Mouse (Mus musculus): ENCODE measurements around the gene Ggn. TPM values are rescaled to one million over a fixed set of nuclear protein-coding genes. Genes with fewer than 3 reads are reported as not detected.

Gene Ggn
- polyA plus RNA-seq, 1 experiment = 0.84 TPM

DNA sequence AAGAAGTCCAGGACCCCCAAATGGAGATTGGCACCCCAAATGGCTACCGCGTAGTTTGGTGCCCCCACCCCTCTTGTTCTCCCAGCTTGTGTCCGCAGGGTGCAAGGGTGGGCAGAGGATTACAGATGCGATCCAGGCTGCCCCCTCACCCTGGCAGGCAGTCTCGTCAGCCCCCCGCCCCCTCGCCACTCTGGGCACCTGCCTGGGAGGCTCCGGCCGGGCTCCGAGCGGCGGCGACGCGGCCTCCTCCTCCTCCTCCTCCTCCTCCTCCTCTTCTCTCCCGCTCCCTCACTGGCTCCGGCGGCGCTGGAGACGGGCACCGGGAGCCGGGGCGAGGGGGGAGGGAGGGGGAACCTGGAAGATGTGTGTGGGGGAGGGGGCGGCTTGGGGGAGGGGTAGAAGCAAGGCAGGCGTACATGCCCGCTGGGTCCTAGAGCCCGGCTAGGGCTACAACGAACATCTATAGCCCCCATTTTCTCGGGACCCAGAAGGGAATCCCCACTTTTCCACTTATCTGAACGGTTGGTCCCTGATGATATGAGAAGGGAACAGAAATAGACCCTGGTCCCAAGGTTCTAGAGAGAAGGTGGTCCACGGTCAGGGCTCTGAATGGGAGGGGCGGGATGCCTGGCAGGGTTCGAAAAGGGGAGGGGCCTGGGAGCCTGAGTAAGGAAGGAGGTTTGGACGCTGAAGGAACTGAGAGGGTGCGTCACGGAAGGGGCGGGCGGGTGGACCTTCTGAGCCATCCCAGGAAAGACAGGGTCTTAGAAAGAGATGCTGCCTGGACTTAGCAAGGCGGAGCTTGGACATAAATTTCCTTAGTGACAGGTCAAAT lies 562 bp upstream of the Ggn start:
- Histone ChIP-seq H3K36me3 (ENCODE audit: control insufficient read depth, insufficient read depth, low read length) (peaks cover 12% of the 10 kb centered on the region), H3K4me3 (ENCODE audit: extremely low read depth, insufficient read depth, insufficient read length) (peak overlapping the region; percentile 46; the same call in 1 of the 2 replicates), H3K27ac (ENCODE audit: insufficient read depth, low read length) (no peak overlapping the region), H3K4me1 (ENCODE audit: control insufficient read depth, insufficient read depth, insufficient read length) (peaks cover 20% of the 10 kb centered on the region), H3K27me3 (ENCODE audit: control insufficient read depth, insufficient read depth, low read length) (peaks cover 23% of the 10 kb centered on the region)
- no peak for DNase-seq (ENCODE audit: low read depth in 1 of 2, low spot score in 2 of 2)
- under 1% methylated on average over 32 of the region's 39 CpGs for WGBS
- TF ChIP-seq CTCF (IDR thresholded peaks at IDR 0.05; ENCODE audit: extremely low read depth, insufficient read depth, insufficient read length, insufficient replicate concordance) (no peak), POLR2A (IDR thresholded peaks at IDR 0.05; ENCODE audit: low read depth, low read length) (no peak)

DNA sequence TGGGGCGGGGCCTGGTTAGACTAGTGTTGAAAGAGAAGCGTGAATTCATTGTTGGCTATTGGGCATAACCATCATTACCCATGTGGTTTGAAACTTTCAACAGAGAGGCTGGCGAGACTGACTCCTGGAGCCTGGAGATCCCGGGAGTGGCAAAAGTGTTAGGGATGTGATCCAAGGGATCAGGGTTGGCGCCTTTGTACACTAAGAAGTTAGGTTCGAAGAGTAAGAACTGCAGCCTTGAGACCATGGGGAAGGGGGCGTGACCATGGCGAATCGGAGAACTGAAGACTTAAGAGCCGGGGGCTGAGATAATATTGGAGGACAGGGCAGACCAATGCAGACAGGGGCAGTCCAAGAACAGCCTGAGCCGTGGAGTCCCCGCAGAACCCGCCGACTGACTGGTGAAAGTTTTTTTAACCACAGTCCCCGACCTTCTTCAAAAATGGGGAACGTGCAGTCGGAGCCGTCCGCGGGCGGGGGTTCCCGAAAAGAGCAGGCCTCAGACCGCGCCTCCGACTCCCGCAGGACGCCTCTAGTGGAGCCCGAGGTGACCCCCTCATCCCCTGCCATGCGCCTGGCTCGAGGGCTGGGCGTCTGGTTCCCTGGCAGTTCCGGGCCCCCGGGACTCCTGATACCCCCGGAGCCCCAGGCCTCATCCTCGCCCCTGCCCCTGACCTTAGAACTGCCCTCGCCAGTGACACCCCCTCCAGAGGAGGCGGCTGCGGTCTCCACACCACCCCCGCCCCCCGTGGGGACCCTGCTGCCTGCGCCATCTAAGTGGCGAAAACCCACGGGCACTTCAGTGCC lies 948 bp downstream of the Ggn start:
- under 1% methylated on average over 43 of the region's 43 CpGs for WGBS

GRCm38 (mm10) chr7:29171562-29172097 lies 1.6 kb downstream of the Ggn start:
- Histone ChIP-seq H3K4me3 (ENCODE audit: extremely low read depth, insufficient read depth, insufficient read length) (peak overlapping the region; percentile 48; the same call in 1 of the 2 replicates), H3K36me3 (ENCODE audit: control insufficient read depth, insufficient read depth, low read length) (peaks cover 32% of the 10 kb centered on the region), H3K4me1 (ENCODE audit: control insufficient read depth, insufficient read depth, insufficient read length) (peaks cover 20% of the 10 kb centered on the region), H3K27ac (ENCODE audit: insufficient read depth, low read length) (no peak overlapping the region), H3K27me3 (ENCODE audit: control insufficient read depth, insufficient read depth, low read length) (peaks cover 23% of the 10 kb centered on the region)
- no peak for DNase-seq (ENCODE audit: low read depth in 1 of 2, low spot score in 2 of 2)
- WGBS = 9% methylated on average over 34 of the region's 34 CpGs
- no peak for TF ChIP-seq POLR2A (IDR thresholded peaks at IDR 0.05; ENCODE audit: low read depth, low read length)
- TF ChIP-seq CTCF (IDR thresholded peaks at IDR 0.05; ENCODE audit: extremely low read depth, insufficient read depth, insufficient read length, insufficient replicate concordance) = no peak

More for the DNA sequence above, 948 bp downstream of the Ggn start:
- Histone ChIP-seq H3K36me3 (ENCODE audit: control insufficient read depth, insufficient read depth, low read length) (peaks cover 27% of the 10 kb centered on the region), H3K4me1 (ENCODE audit: control insufficient read depth, insufficient read depth, insufficient read length) (peaks cover 20% of the 10 kb centered on the region), H3K4me3 (ENCODE audit: extremely low read depth, insufficient read depth, insufficient read length) (peak overlapping the region; percentile 48), H3K27me3 (ENCODE audit: control insufficient read depth, insufficient read depth, low read length) (peaks cover 23% of the 10 kb centered on the region), H3K27ac (ENCODE audit: insufficient read depth, low read length) (no peak overlapping the region)
- no peak for TF ChIP-seq POLR2A (IDR thresholded peaks at IDR 0.05; ENCODE audit: low read depth, low read length)
- no peak for TF ChIP-seq CTCF (IDR thresholded peaks at IDR 0.05; ENCODE audit: extremely low read depth, insufficient read depth, insufficient read length, insufficient replicate concordance)
- DNase-seq (ENCODE audit: low read depth in 1 of 2, low spot score in 2 of 2) = peak in 1 of 2 experiments; percentile 37

DNA sequence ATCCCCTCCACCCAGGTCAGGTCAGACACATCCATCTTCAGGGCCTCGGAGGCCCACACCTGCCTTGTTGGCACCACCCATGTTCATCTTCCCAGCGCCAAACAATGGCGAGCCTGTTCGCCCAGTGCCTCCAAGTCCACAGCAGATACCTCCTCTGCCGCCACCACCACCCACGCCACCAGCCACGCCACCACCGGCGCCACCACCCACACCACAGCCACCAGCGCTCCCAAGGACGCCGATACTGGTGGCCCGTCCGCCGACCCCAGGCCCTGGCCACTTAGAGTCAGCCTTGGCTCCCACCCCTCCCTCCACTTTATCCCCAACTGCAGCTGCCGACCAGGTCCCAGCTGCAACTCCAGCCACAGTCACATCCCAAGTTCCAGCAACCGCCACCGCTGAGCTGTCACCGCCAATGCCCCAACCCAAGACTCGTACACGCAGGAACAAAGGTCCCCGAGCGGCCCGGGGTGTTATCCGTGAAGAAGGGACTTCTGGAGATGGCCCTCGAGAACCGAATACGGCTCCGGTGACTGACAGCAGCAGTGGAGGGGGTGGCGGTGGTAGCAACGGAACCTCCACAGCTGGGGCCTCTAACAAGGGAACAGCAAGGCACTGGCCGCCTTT lies 2.5 kb downstream of the Ggn start:
- H3K4me1 ChIP-seq (ENCODE audit: control insufficient read depth, insufficient read depth, insufficient read length) = peaks cover 20% of the 10 kb centered on the region
- H3K27me3 ChIP-seq (ENCODE audit: control insufficient read depth, insufficient read depth, low read length) = peaks cover 23% of the 10 kb centered on the region
- WGBS = 91% methylated on average over 32 of the region's 32 CpGs
- no peak overlapping the region for H3K27ac ChIP-seq (ENCODE audit: insufficient read depth, low read length)
- DNase-seq (ENCODE audit: low read depth in 1 of 2, low spot score in 2 of 2) = no peak
- peaks cover 32% of the 10 kb centered on the region for H3K36me3 ChIP-seq (ENCODE audit: control insufficient read depth, insufficient read depth, low read length)
- no peak overlapping the region for H3K4me3 ChIP-seq (ENCODE audit: extremely low read depth, insufficient read depth, insufficient read length)
- no peak for TF ChIP-seq POLR2A (IDR thresholded peaks at IDR 0.05; ENCODE audit: low read depth, low read length)
- TF ChIP-seq CTCF (IDR thresholded peaks at IDR 0.05; ENCODE audit: extremely low read depth, insufficient read depth, insufficient read length, insufficient replicate concordance) = no peak

DNA sequence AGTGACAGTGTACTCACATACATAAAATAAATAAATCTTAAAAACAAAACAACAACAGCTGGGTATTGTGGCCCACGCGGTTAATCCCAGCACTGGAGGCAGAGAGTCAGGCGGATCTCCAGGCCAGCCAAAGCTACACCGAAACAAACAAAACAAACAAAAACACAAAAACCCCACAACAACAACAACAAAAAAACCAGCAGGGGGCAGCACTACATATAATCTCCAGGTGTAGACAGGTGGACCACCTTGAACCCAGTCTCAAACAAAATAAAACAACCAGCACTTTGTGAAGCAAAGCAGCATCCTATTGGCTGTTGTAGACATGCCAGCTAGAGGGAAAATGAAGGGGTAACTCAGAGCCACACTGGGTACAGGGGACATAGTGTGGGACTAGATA lies 8.1 kb downstream of the Ggn start:
- H3K4me1 ChIP-seq (ENCODE audit: control insufficient read depth, insufficient read depth, insufficient read length) = peaks cover 9% of the 10 kb centered on the region; the same call in 1 of the 2 replicates
- no peak overlapping the region for H3K4me3 ChIP-seq (ENCODE audit: extremely low read depth, insufficient read depth, insufficient read length)
- 98% methylated on average over 4 of the region's 4 CpGs for WGBS
- H3K36me3 ChIP-seq (ENCODE audit: control insufficient read depth, insufficient read depth, low read length) = peaks cover 29% of the 10 kb centered on the region
- TF ChIP-seq CTCF (IDR thresholded peaks at IDR 0.05; ENCODE audit: extremely low read depth, insufficient read depth, insufficient read length, insufficient replicate concordance) (no peak), POLR2A (IDR thresholded peaks at IDR 0.05; ENCODE audit: low read depth, low read length) (no peak)
- H3K27ac ChIP-seq (ENCODE audit: insufficient read depth, low read length) = no peak overlapping the region
- no peaks in the 10 kb centered on the region for H3K27me3 ChIP-seq (ENCODE audit: control insufficient read depth, insufficient read depth, low read length)
- DNase-seq (ENCODE audit: low read depth in 1 of 2, low spot score in 2 of 2) = no peak

DNA sequence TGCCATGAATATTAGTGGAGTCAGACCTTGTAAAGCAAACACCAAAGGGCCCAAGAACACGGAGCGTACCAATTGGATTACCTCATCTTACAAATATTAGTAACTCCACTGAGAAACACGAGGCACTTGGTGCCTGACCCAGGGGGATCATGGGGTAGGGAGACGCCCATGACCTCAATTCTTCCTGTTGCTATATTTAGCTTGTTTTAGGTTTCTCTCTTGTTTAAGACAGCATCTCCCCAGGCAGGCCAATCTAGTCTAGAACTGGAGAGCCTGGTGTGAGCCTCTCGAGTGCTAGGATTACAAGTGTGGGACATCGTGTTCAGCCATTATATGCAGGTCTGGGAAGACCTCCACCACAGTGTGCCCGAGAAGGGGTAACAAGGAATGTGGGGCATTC lies 9.3 kb downstream of the Ggn start:
- no peaks in the 10 kb centered on the region for H3K27me3 ChIP-seq (ENCODE audit: control insufficient read depth, insufficient read depth, low read length)
- peaks cover 21% of the 10 kb centered on the region for H3K36me3 ChIP-seq (ENCODE audit: control insufficient read depth, insufficient read depth, low read length)
- TF ChIP-seq POLR2A (IDR thresholded peaks at IDR 0.05; ENCODE audit: low read depth, low read length) = no peak
- no peak for TF ChIP-seq CTCF (IDR thresholded peaks at IDR 0.05; ENCODE audit: extremely low read depth, insufficient read depth, insufficient read length, insufficient replicate concordance)
- peaks cover 9% of the 10 kb centered on the region; the same call in 1 of the 2 replicates for H3K4me1 ChIP-seq (ENCODE audit: control insufficient read depth, insufficient read depth, insufficient read length)
- 18% methylated on average over 7 of the region's 7 CpGs for WGBS
- no peak for DNase-seq (ENCODE audit: low read depth in 1 of 2, low spot score in 2 of 2)
- peak overlapping the region; percentile 10; the same call in 1 of the 2 replicates for H3K4me3 ChIP-seq (ENCODE audit: extremely low read depth, insufficient read depth, insufficient read length)
- no peak overlapping the region for H3K27ac ChIP-seq (ENCODE audit: insufficient read depth, low read length)

Measured in spleen, adult 2 months (tissue).